ENCODE assay signal across 15 mouse cellular contexts in the genomic region with DNA sequence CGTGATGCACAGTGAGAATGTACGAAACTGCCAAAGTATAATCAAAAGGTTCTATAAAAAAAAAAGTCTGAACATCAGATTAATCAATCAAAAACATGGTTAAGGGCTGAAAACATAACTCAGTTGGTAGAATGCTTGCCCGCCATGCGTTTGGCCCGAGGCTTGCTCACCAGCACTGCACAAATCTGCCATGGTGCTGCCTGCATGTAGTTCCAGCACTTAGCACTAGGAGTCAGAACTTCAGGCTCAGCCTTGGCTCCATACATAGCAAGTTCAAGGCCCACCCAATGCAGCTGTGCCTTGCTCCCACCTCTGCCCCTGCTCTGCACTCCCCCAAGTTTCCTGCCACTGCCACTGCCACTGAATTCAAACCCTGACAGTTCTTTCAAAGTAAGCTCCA. TPM values are rescaled to one million over a fixed set of nuclear protein-coding genes. Genes with fewer than 3 reads are reported as not detected.
DNase-seq lines count a peak whose midpoint lies in the region; ATAC-seq and TF ChIP-seq lines count a peak whose summit lies in the region.
"Had no signal": no experiment of that assay in that cellular context is flagged by ENCODE, and none has a peak within 500 bp of the region (broad histone marks: within the 10 kb centered on the region; RNA-seq: fewer than 3 reads in every experiment).

No protein-coding gene starts in this region.

- no peak for TF ChIP-seq POLR2A in bone marrow, adult 2 months (IDR thresholded peaks at IDR 0.05; ENCODE audit: borderline replicate concordance, control insufficient read depth, low read depth, low read length)

- no peak overlapping the region for H3K9ac ChIP-seq in embryonic facial prominence, embryonic 14.5 days (ENCODE audit: low read depth, low read length)
- no peak overlapping the region for H3K9ac ChIP-seq in limb, embryonic 11.5 days (ENCODE audit: low read length)
- H3K9ac ChIP-seq: kidney, embryonic 15.5 days; liver, embryonic 13.5 days had no signal

- no peak overlapping the region for H3K4me2 ChIP-seq in embryonic facial prominence, embryonic 14.5 days (ENCODE audit: low read depth, low read length)
- H3K4me2 ChIP-seq in limb, embryonic 11.5 days (ENCODE audit: low read depth, severe bottlenecking), result no peak overlapping the region
- H3K4me2 ChIP-seq: liver, embryonic 13.5 days had no signal

- no peak for ATAC-seq in embryonic facial prominence, embryonic 14.5 days (ENCODE audit: low read depth)
- no peak for ATAC-seq in limb, embryonic 11.5 days (ENCODE audit: insufficient number of reproducible peaks, low FRiP score, low TSS enrichment, low read depth)
- ATAC-seq: hindbrain, embryonic 16.5 days had no signal

- H3K4me3 ChIP-seq in embryonic facial prominence, embryonic 14.5 days (ENCODE audit: low read depth, low read length), result no peak overlapping the region
- H3K4me3 ChIP-seq in embryonic facial prominence, embryonic 10.5 days, result no peak overlapping the region
- no peak overlapping the region for H3K4me3 ChIP-seq in limb, embryonic 11.5 days (ENCODE audit: low read depth, low read length)
- no peak overlapping the region for H3K4me3 ChIP-seq in limb, embryonic 10.5 days
- H3K4me3 ChIP-seq in bone marrow, adult 2 months (replicated peaks; ENCODE audit: control insufficient read depth, low read depth, low read length), result no peak overlapping the region
- H3K4me3 ChIP-seq: erythroblast, embryonic 14.5 days; kidney, embryonic 15.5 days; liver, embryonic 13.5 days; midbrain, embryonic 10.5 days had no signal

- no peaks in the 10 kb centered on the region for H3K4me1 ChIP-seq in embryonic facial prominence, embryonic 14.5 days (ENCODE audit: control insufficient read depth, insufficient read depth, low read length)
- H3K4me1 ChIP-seq in embryonic facial prominence, embryonic 10.5 days, result peaks cover 5% of the 10 kb centered on the region
- H3K4me1 ChIP-seq in limb, embryonic 11.5 days (ENCODE audit: control insufficient read depth, insufficient read depth, low read length), result no peaks in the 10 kb centered on the region
- peaks cover 6% of the 10 kb centered on the region for H3K4me1 ChIP-seq in limb, embryonic 10.5 days
- peaks cover 4% of the 10 kb centered on the region; the same call in 1 of the 2 replicates for H3K4me1 ChIP-seq in bone marrow, adult 2 months (ENCODE audit: control insufficient read depth, insufficient read depth, low read length)
- H3K4me1 ChIP-seq: liver, embryonic 13.5 days had no signal

- DNase-seq in embryonic facial prominence, embryonic 14.5 days (ENCODE audit: low spot score), result no peak
- DNase-seq in embryonic facial prominence, embryonic 10.5 days (ENCODE audit: low spot score), result no peak
- DNase-seq in limb, embryonic 11.5 days (ENCODE audit: low spot score), result peak; percentile 17
- no peak for DNase-seq in limb, embryonic 10.5 days (ENCODE audit: low spot score)
- peak; percentile 38 for DNase-seq in 3T3-L1 (ENCODE audit: low read depth, low spot score)
- no peak for DNase-seq in thymus, postnatal 25 days
- DNase-seq in urinary bladder, postnatal 10 days (ENCODE audit: low spot score), result no peak
- DNase-seq: cerebellum, adult 2 months; liver, embryonic 13.5 days; thymus, postnatal 14 days had no signal

- H3K27me3 ChIP-seq in embryonic facial prominence, embryonic 14.5 days (replicated peaks; ENCODE audit: control insufficient read depth, insufficient read depth, low read length), result no peaks in the 10 kb centered on the region; the same call in 1 of the 2 replicates
- no peaks in the 10 kb centered on the region for H3K27me3 ChIP-seq in embryonic facial prominence, embryonic 10.5 days (replicated peaks; ENCODE audit: low read depth, poor library complexity, severe bottlenecking)
- H3K27me3 ChIP-seq in limb, embryonic 11.5 days (ENCODE audit: control insufficient read depth, insufficient read depth, low read length), result no peaks in the 10 kb centered on the region
- no peaks in the 10 kb centered on the region for H3K27me3 ChIP-seq in limb, embryonic 10.5 days (ENCODE audit: low read depth, poor library complexity, severe bottlenecking)
- H3K27me3 ChIP-seq: kidney, embryonic 15.5 days; liver, embryonic 13.5 days had no signal

- H3K27ac ChIP-seq in embryonic facial prominence, embryonic 14.5 days (replicated peaks; ENCODE audit: low read depth, low read length), result 0 out of 2 replicates have a peak overlapping the region, but pooled peaks have one; percentile 3
- no peak overlapping the region for H3K27ac ChIP-seq in embryonic facial prominence, embryonic 10.5 days (replicated peaks)
- no peak overlapping the region for H3K27ac ChIP-seq in limb, embryonic 11.5 days (replicated peaks; ENCODE audit: low read depth, low read length)
- H3K27ac ChIP-seq in limb, embryonic 10.5 days, result no peak overlapping the region
- peak overlapping the region; percentile 33; the same call in 1 of the 2 replicates for H3K27ac ChIP-seq in bone marrow, adult 2 months (ENCODE audit: control insufficient read depth, insufficient read depth, low read depth, low read length, poor library complexity)
- H3K27ac ChIP-seq: kidney, embryonic 15.5 days; liver, embryonic 13.5 days; midbrain, embryonic 10.5 days had no signal

- no peaks in the 10 kb centered on the region for H3K9me3 ChIP-seq in embryonic facial prominence, embryonic 14.5 days (ENCODE audit: control insufficient read depth, low read length)
- H3K9me3 ChIP-seq in embryonic facial prominence, embryonic 10.5 days, result no peaks in the 10 kb centered on the region
- no peaks in the 10 kb centered on the region for H3K9me3 ChIP-seq in limb, embryonic 11.5 days (ENCODE audit: control insufficient read depth, low read length)
- H3K9me3 ChIP-seq in limb, embryonic 10.5 days (replicated peaks), result no peaks in the 10 kb centered on the region
- H3K9me3 ChIP-seq: kidney, embryonic 15.5 days; liver, embryonic 13.5 days; midbrain, embryonic 10.5 days had no signal

- WGBS in embryonic facial prominence, embryonic 14.5 days, result 82% methylated on average over 5 of the region's 5 CpGs
- 92% methylated on average over 5 of the region's 5 CpGs for WGBS in embryonic facial prominence, embryonic 10.5 days
- WGBS in limb, embryonic 11.5 days, result 90% methylated on average over 5 of the region's 5 CpGs
- 94% methylated on average over 5 of the region's 5 CpGs for WGBS in limb, embryonic 10.5 days
- 79% methylated on average over 5 of the region's 5 CpGs for WGBS in bone marrow, adult 2 months

- peak; percentile 19; the same call in 1 of the 2 replicates for TF ChIP-seq CTCF in bone marrow, adult 2 months (IDR thresholded peaks at IDR 0.05; ENCODE audit: control insufficient read depth, insufficient read depth, low read length)

- no peaks in the 10 kb centered on the region for H3K36me3 ChIP-seq in embryonic facial prominence, embryonic 14.5 days (ENCODE audit: control insufficient read depth, insufficient read depth, low read length)
- no peaks in the 10 kb centered on the region for H3K36me3 ChIP-seq in embryonic facial prominence, embryonic 10.5 days (replicated peaks)
- no peaks in the 10 kb centered on the region for H3K36me3 ChIP-seq in limb, embryonic 11.5 days (ENCODE audit: control insufficient read depth, insufficient read depth, low read length)
- H3K36me3 ChIP-seq in limb, embryonic 10.5 days, result no peaks in the 10 kb centered on the region
- H3K36me3 ChIP-seq: kidney, embryonic 15.5 days; liver, embryonic 13.5 days; midbrain, embryonic 10.5 days had no signal

RNA-seq across cellular contexts. Expression of a gene that starts 0.7 kb away (rescaled TPM):
- polyA plus RNA-seq in embryonic facial prominence, embryonic 14.5 days (2014; fragmentation: Nextera tagmentation; extraction: Ambion mirVana), result 12.8 and 18.0 TPM in 2 replicates
- polyA plus RNA-seq in embryonic facial prominence, embryonic 10.5 days (2016; fragmentation: Nextera tagmentation; extraction: Ambion mirVana), result 0.59 and 0.61 TPM in 2 replicates
- 0.52 and 0.62 TPM in 2 replicates for polyA plus RNA-seq in limb, embryonic 11.5 days (2014; fragmentation: Nextera tagmentation; extraction: Ambion mirVana)
- polyA plus RNA-seq in limb, embryonic 10.5 days (2016; fragmentation: Nextera tagmentation; extraction: Ambion mirVana), result 0.19 TPM in 2 replicates
- polyA plus RNA-seq in bone marrow, adult 2 months (2011; ENCODE audit: insufficient read depth, insufficient read length, low replicate concordance, missing spikeins), result 3.1 and 12.8 TPM in 2 replicates
- polyA plus RNA-seq: erythroblast, embryonic 14.5 days had no signal

Comparison
In these comparisons a context has a peak if more than half of its experiments do, and no peak if none do; other contexts are left out.
1. DNase-seq: peak in limb, embryonic 11.5 days (single experiment) and 3T3-L1 (single experiment); none in embryonic facial prominence, embryonic 14.5 days (single experiment), embryonic facial prominence, embryonic 10.5 days (single experiment), limb, embryonic 10.5 days (single experiment), thymus, postnatal 25 days (single experiment) and urinary bladder, postnatal 10 days (single experiment).
2. H3K27ac ChIP-seq: peak in embryonic facial prominence, embryonic 14.5 days (single experiment) and bone marrow, adult 2 months (single experiment); none in embryonic facial prominence, embryonic 10.5 days (single experiment), limb, embryonic 11.5 days (single experiment) and limb, embryonic 10.5 days (single experiment).